Mouse (Mus musculus) heart, postnatal 0 days (tissue): ENCODE results near the gene Fat3. TPM values are rescaled to one million over a fixed set of nuclear protein-coding genes. Genes with fewer than 3 reads are reported as not detected.
A peak's percentile ranks its signal among the peaks of the same experiment; 100 is the strongest.

Experiments used
- ATAC-seq: fragments of 200-750 bp; cut with Nextera tagmentation; 2 replicates; pipeline ENCODE4 v1.8.0; 2017; ENCODE audit warnings: low read depth, moderate number of reproducible peaks, moderate library complexity; ENCODE audit not compliant: insufficient read depth
- DNase-seq: peaks from one replicate; pipeline ENCODE4 v3.0.0-alpha.2; 2016; ENCODE audit warnings: low spot score
- H3K27ac ChIP-seq: fragments of 300-500 bp; sonication (generic); 2 replicates; pipeline ENCODE4 v1.5.1; 2014; ENCODE audit warnings: low read depth, mild to moderate bottlenecking
- H3K27me3 ChIP-seq: fragments of 300-500 bp; sonication (generic); 2 replicates; pipeline ENCODE4 v1.6.1; 2014; ENCODE audit warnings: low read length, mixed read lengths; ENCODE audit not compliant: control insufficient read depth, insufficient read depth
- H3K36me3 ChIP-seq: fragments of 300-500 bp; sonication (generic); replicated peaks from 2 replicates; pipeline ENCODE4 v1.6.1; 2014; ENCODE audit warnings: low read length, mixed read lengths; ENCODE audit not compliant: control insufficient read depth, insufficient read depth
- H3K4me1 ChIP-seq: fragments of 300-500 bp; sonication (generic); 2 replicates; pipeline ENCODE4 v1.6.1; 2014; ENCODE audit warnings: antibody characterized with exemption; ENCODE audit not compliant: control insufficient read depth, insufficient read depth
- H3K4me2 ChIP-seq: fragments of 300-500 bp; sonication (generic); 2 replicates; pipeline ENCODE4 v1.6.1; 2014; ENCODE audit warnings: low read depth, mild to moderate bottlenecking, low read length, moderate library complexity
- H3K4me3 ChIP-seq: fragments of 300-500 bp; sonication (generic); 2 replicates; pipeline ENCODE4 v1.5.1; 2014; ENCODE audit warnings: low read depth, low read length
- H3K9ac ChIP-seq: fragments of 300-500 bp; sonication (generic); replicated peaks from 2 replicates; pipeline ENCODE4 v1.6.1; 2014; ENCODE audit warnings: low read depth, low read length, mixed read lengths
- H3K9me3 ChIP-seq: fragments of 300-500 bp; sonication (generic); replicated peaks from 2 replicates; pipeline ENCODE4 v1.6.1; 2016; ENCODE audit warnings: low read length; ENCODE audit not compliant: control insufficient read depth
- CTCF ChIP-seq: IDR thresholded peaks from 2 replicates; pipeline ENCODE4 v1.5.1; 2016; ENCODE audit warnings: antibody characterized with exemption, control low read depth, low read depth
- EP300 ChIP-seq: IDR thresholded peaks from 2 replicates; pipeline ENCODE4 v1.6.1; 2016; ENCODE audit warnings: antibody characterized with exemption, low read depth
- WGBS: fragments of 180-500 bp; shearing (Covaris S2); extraction: QIAGEN DNeasy Blood & Tissue Kit; methylation state at CpG from one replicate; pipeline ENCODE4 v1.1.7; 2014; 5-methylcytosine and 5-hydroxymethylcytosine counted together
- polyA plus RNA-seq: library from polyadenylated mRNA; unstranded; fragments of >200 nt; fragmentation: Nextera tagmentation; extraction: Ambion mirVana; gene quantifications from 2 replicates; pipeline ENCODE4 v1.2.1, GENCODE M21; 2015
- total RNA-seq: library from RNA; depleted of rRNA; stranded (reverse); fragments of >200 nt; gene quantifications from 2 replicates; pipeline ENCODE4 v1.2.3, GENCODE M21; 2014; ENCODE audit warnings: low replicate concordance

Fat3 gene
- total and polyA plus RNA-seq, 2 experiments from 2014 or later, result 0.19 to 2.4 TPM

- Histone ChIP-seq H3K27ac (0 out of 2 replicates have a peak overlapping the region, but pooled peaks have one; percentile 9), H3K36me3 (no peaks in the 10 kb centered on the region), H3K4me2 (peak overlapping the region; percentile 98), H3K4me3 (peak overlapping the region; percentile 63), H3K27me3 (peaks cover 23% of the 10 kb centered on the region), H3K9ac (peak overlapping the region; percentile 27; the same call in 1 of the 2 replicates), H3K9me3 (no peaks in the 10 kb centered on the region), H3K4me1 (peaks cover 3% of the 10 kb centered on the region; the same call in 1 of the 2 replicates)
- 1% methylated on average over 51 of the region's 52 CpGs for WGBS
- DNase-seq (peak; percentile 53), ATAC-seq (peak; percentile 77)
- TF ChIP-seq EP300 (no peak), CTCF (no peak; the same call in 1 of the 2 replicates)
Observed at GRCm38 (mm10) chr9:16501990-16502672, 1.0 kb upstream of the Fat3 start.

DNA sequence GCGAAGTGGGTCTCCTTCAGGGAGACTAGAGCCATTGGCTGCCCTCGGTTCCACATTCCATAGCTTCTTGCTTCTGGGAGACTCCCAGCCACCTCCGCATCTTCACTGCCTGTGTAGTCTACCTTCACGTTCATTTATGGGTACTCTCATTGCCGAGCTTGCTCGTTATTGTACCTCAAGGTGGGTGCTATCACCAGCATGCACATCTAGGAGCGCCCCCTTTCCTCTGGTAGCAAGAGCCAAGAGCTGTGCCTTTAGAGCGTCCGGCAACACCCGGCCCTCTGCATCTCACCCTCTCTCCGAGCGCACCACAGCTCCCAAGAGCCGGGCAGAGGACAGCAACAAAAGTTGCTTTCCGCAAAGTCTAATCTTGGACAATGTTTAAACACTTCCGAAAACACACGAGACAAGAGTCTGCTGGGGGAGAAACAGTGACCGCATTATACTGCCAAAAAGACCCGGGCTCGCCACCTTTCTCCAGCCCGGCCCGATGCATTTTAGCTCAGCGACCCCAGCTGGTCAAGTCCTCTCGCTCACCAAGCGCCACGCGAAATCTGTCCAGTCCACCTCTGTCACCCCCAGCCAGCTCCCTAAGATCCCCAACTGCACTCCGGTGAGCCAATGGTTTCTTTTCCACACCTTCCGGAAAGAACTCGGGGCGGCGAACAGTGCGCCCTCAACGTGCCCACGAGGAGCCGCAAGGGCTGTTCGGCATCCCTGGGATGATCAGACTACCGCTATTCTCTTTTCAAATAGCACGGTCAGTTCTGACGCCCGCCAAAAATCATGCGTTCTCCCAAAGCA lies 501 bp downstream of the Fat3 start:
- peak; percentile 19 for DNase-seq
- 1% methylated on average over 41 of the region's 41 CpGs for WGBS
- no peak overlapping the region; the same call in 1 of the 2 replicates for H3K9ac ChIP-seq
- H3K36me3 ChIP-seq, result no peaks in the 10 kb centered on the region
- peak overlapping the region; percentile 98 for H3K4me2 ChIP-seq
- ATAC-seq, result peak; percentile 30
- TF ChIP-seq EP300 (no peak), CTCF (peak; percentile 17; the same call in 1 of the 2 replicates)
- H3K4me3 ChIP-seq, result peak overlapping the region; percentile 63
- H3K9me3 ChIP-seq, result no peaks in the 10 kb centered on the region
- H3K27ac ChIP-seq, result no peak overlapping the region
- peaks cover 3% of the 10 kb centered on the region; the same call in 1 of the 2 replicates for H3K4me1 ChIP-seq
- H3K27me3 ChIP-seq, result peaks cover 29% of the 10 kb centered on the region

GRCm38 (mm10) chr9:16499621-16500381 lies 1.3 kb downstream of the Fat3 start:
- no peak for DNase-seq
- Histone ChIP-seq H3K36me3 (no peaks in the 10 kb centered on the region), H3K27me3 (peaks cover 29% of the 10 kb centered on the region), H3K4me1 (peaks cover 3% of the 10 kb centered on the region; the same call in 1 of the 2 replicates), H3K4me2 (peak overlapping the region; percentile 98), H3K27ac (no peak overlapping the region), H3K9ac (no peak overlapping the region; the same call in 1 of the 2 replicates), H3K9me3 (no peaks in the 10 kb centered on the region), H3K4me3 (peak overlapping the region; percentile 63)
- no peak for ATAC-seq
- TF ChIP-seq CTCF, result no peak
- TF ChIP-seq EP300, result no peak
- WGBS, result 2% methylated on average over 35 of the region's 35 CpGs

DNA sequence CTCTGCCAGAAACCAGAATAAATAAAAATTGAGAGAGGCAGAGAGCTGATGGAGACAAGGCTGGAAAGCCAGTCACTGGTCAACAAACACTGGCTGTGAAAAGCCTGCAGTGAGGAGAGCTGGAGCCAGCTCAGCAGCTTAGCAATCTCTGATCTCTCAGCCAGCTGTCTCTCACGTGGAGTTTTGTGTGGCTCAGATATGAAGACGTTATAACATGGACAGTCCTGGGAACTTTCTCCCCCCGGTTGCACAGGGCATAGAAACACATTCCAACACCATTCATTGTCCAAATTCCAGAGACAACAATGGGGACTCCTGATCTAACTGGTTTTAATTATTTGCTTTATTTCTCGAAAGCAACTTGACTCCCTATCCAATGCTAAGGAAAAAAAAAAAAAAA lies 2.2 kb downstream of the Fat3 start:
- H3K36me3 ChIP-seq, result no peaks in the 10 kb centered on the region
- no peaks in the 10 kb centered on the region for H3K9me3 ChIP-seq
- H3K27me3 ChIP-seq, result peaks cover 26% of the 10 kb centered on the region
- no peak for TF ChIP-seq EP300
- TF ChIP-seq CTCF, result no peak
- H3K4me1 ChIP-seq, result peaks cover 3% of the 10 kb centered on the region; the same call in 1 of the 2 replicates
- no peak overlapping the region for H3K27ac ChIP-seq
- no peak for ATAC-seq
- peak overlapping the region; percentile 98; the same call in 1 of the 2 replicates for H3K4me2 ChIP-seq
- 5% methylated on average over 4 of the region's 4 CpGs for WGBS
- no peak overlapping the region for H3K9ac ChIP-seq
- peak overlapping the region; percentile 63; the same call in 1 of the 2 replicates for H3K4me3 ChIP-seq
- DNase-seq, result no peak

GRCm38 (mm10) chr9:16497361-16497760 lies 3.7 kb downstream of the Fat3 start:
- no peak overlapping the region for H3K9ac ChIP-seq
- no peak for TF ChIP-seq EP300
- no peak for TF ChIP-seq CTCF
- H3K36me3 ChIP-seq, result no peaks in the 10 kb centered on the region
- no peak for ATAC-seq
- H3K4me2 ChIP-seq, result no peak overlapping the region
- DNase-seq, result no peak
- 97% methylated on average over 1 of the region's 1 CpGs for WGBS
- H3K27me3 ChIP-seq, result peaks cover 18% of the 10 kb centered on the region
- H3K4me3 ChIP-seq, result no peak overlapping the region
- no peak overlapping the region for H3K27ac ChIP-seq
- H3K9me3 ChIP-seq, result no peaks in the 10 kb centered on the region
- H3K4me1 ChIP-seq, result peaks cover 3% of the 10 kb centered on the region; the same call in 1 of the 2 replicates
